Mouse (Mus musculus) naive thymus-derived CD4-positive, alpha-beta T cell, adult 2 months (primary cell): ENCODE results near the gene Sycp2l.
"Not testable (repeated sequence)": the region's sequence is repeated elsewhere in the genome, so short reads cannot be mapped to it uniquely, and the experiment has no call there.

ENCODE experiments used
- DNase-seq: peaks from one replicate; pipeline ENCODE4 v3.0.0-alpha.2; 2011; ENCODE audit warnings: low read depth

Sycp2l gene

GRCm38 (mm10) chr13:41128326-41128725, 14.2 kb downstream of the Sycp2l start:
- DNase-seq = peak; percentile 31

GRCm38 (mm10) chr13:41129061-41129460, 15.0 kb downstream of the Sycp2l start:
- no peak for DNase-seq

- peak; percentile 68 for DNase-seq
Observed at GRCm38 (mm10) chr13:41134901-41135300, 20.8 kb downstream of the Sycp2l start.

GRCm38 (mm10) chr13:41145433-41145970, 31.4 kb downstream of the Sycp2l start:
- no peak for DNase-seq

- peak; percentile 67 for DNase-seq
Observed at GRCm38 (mm10) chr13:41146271-41146670, 32.2 kb downstream of the Sycp2l start.

- DNase-seq = no peak
Observed at GRCm38 (mm10) chr13:41153146-41153545, 39.0 kb downstream of the Sycp2l start.

- no peak for DNase-seq
Observed at GRCm38 (mm10) chr13:41158426-41158825, 44.3 kb downstream of the Sycp2l start.

GRCm38 (mm10) chr13:41187886-41188285, 73.8 kb downstream of the Sycp2l start:
- DNase-seq = no peak

GRCm38 (mm10) chr13:41195640-41196333, 81.7 kb downstream of the Sycp2l start:
- DNase-seq = no peak

GRCm38 (mm10) chr13:41200861-41201260, 86.8 kb downstream of the Sycp2l start:
- no peak for DNase-seq

GRCm38 (mm10) chr13:41203289-41203688, 89.2 kb downstream of the Sycp2l start:
- DNase-seq = no peak

GRCm38 (mm10) chr13:41203691-41204090, 89.6 kb downstream of the Sycp2l start:
- DNase-seq = no peak

GRCm38 (mm10) chr13:41205568-41205967, 91.5 kb downstream of the Sycp2l start:
- not testable (repeated sequence) for DNase-seq

- no peak for DNase-seq
Observed at GRCm38 (mm10) chr13:41206241-41206640, 92.1 kb downstream of the Sycp2l start.

GRCm38 (mm10) chr13:41211276-41211675, 97.2 kb downstream of the Sycp2l start:
- DNase-seq = no peak

- no peak for DNase-seq
Observed at GRCm38 (mm10) chr13:41212558-41213322, 98.6 kb downstream of the Sycp2l start.

- no peak for DNase-seq
Observed at GRCm38 (mm10) chr13:41215669-41216068, 101.6 kb downstream of the Sycp2l start.

- no peak for DNase-seq
Observed at GRCm38 (mm10) chr13:41216236-41216635, 102.1 kb downstream of the Sycp2l start.

- DNase-seq = no peak
Observed at GRCm38 (mm10) chr13:41219056-41219455, 104.9 kb downstream of the Sycp2l start.

GRCm38 (mm10) chr13:41219687-41220303, 105.7 kb downstream of the Sycp2l start:
- DNase-seq = no peak

- peak; percentile 62 for DNase-seq
Observed at GRCm38 (mm10) chr13:41220304-41220834, 106.3 kb downstream of the Sycp2l start, which contains the start of gene Elovl2. Gene Elovl2 (minus strand): TSS chr13:41220405.
